Mouse (Mus musculus) effector memory CD4-positive, alpha-beta T cell, adult 7 months (primary cell): ENCODE results near the gene Tmub1. TPM values are rescaled to one million over a fixed set of nuclear protein-coding genes. Genes with fewer than 3 reads are reported as not detected.

Experiments
- polyA plus RNA-seq: library from polyadenylated mRNA; unstranded; fragments of 100-300 nt; shearing (Covaris generic); gene quantifications from one replicate; pipeline ENCODE4 v1.2.1, GENCODE M21; 2017

Tmub1 gene
- 53.9 TPM for polyA plus RNA-seq

DNA sequence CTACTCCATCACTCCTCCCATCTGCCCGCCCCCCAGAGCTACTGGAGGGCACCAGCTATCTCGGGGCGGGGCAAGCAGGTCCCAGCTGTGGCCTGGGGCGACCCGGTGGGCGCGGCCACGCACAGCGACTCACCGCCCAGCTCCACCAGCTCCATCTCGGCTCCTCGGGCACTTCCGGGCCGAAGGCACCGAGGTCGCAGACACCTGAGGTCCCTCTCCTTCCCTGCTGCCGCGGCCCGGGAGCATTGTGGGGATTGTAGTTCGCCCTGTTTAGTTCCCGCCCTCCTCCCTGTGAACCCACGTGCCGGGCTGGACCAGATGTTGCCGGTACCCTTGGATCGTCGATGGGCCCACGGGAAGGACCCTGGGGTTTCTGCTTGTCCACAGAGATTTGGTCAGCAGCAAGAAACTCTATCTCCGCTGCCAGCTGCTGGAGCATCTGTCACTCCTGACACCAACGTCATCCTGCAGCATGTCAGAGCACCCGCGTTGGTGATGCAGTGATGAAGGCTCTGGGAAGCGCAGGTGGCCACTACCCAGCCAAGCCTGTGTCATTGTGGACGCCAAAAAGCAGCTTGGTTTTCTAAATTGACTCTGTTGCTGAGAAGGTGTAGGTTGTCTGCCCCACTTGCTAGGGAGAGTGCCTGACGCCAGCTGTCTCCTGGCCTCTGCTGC lies at the start of gene Tmub1:
Tmub1 (minus strand) TSS at position 231 of the 675 bp plus-strand sequence.

GRCm38 (mm10) chr5:24452030-24452690 lies 4.5 kb upstream of the Tmub1 start, which contains the start of gene Agap3:
Agap3 (plus strand) TSS chr5:24452177.

DNA sequence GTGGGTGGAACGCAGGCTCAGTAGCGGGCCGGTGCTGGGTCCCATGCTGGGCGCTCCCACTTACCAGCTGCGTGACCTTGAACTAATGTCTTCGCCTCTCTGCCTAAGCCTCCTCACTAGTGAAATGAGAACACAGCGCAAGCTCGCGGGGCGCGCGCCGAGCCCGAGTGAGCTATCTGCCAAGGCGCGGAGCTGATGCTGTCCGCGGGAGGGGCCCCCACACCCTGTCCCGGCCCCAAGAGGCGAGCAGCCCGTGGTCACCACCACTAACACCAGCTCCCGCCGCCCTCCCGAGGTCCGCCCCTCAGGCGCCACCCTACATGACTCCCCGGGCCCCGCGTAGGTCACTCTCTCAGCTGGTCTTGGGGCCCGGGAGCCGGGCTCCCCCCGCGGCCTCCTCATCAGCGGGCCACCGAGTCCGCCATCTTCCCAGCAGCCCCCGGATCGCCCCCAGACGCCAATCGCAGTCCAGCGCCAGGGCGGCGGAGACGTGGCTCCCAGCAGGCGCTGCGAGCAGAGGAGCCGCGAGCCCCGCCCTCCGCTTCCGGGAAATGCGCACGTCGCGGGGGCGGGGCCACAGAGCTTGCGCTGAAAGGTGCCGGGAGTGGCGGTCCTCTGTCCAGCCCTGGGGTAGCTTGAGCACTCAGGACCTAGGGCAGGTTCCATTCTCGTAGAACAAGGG lies 2.8 kb downstream of the Tmub1 start, which contains the start of gene Fastk:
Fastk (minus strand) TSS at position 542 of the 682 bp plus-strand sequence.

GRCm38 (mm10) chr5:24423129-24424003 lies 24.3 kb downstream of the Tmub1 start, which contains the start of the genes Cdk5 and Slc4a2:
Cdk5 (minus strand) TSS chr5:24423530.
Slc4a2 (plus strand) TSS chr5:24423837.

GRCm38 (mm10) chr5:24413042-24413693 lies 34.5 kb downstream of the Tmub1 start, which contains the start of gene Asic3:
Asic3 (plus strand) TSS chr5:24413392.

Other genes with a start within 250 kb of the Tmub1 start
- not detected for gene Kcnh2, start 96.2 kb downstream of the Tmub1 start, polyA plus RNA-seq
- 0.12 TPM for gene Nos3, start 83.0 kb downstream of the Tmub1 start, polyA plus RNA-seq
- gene Atg9b, start 55.7 kb downstream of the Tmub1 start, polyA plus RNA-seq, result not detected
- 11.6 TPM for gene Abcb8, start 54.2 kb downstream of the Tmub1 start, polyA plus RNA-seq
- gene Asic3, start 34.5 kb downstream of the Tmub1 start, polyA plus RNA-seq, result not detected
- 55.1 TPM for gene Cdk5, start 24.3 kb downstream of the Tmub1 start, polyA plus RNA-seq
- 28.7 TPM for gene Slc4a2, start 24.0 kb downstream of the Tmub1 start, polyA plus RNA-seq
- 92.8 TPM for gene Fastk, start 2.6 kb downstream of the Tmub1 start, polyA plus RNA-seq
- gene Agap3, start 4.3 kb upstream of the Tmub1 start, polyA plus RNA-seq, result 85.3 TPM
- gene Gbx1, start 79.3 kb upstream of the Tmub1 start, polyA plus RNA-seq, result not detected
- not detected for gene Asb10, start 93.1 kb upstream of the Tmub1 start, polyA plus RNA-seq
- gene 4931409K22Rik, start 109.0 kb upstream of the Tmub1 start, polyA plus RNA-seq, result not detected
- 58.7 TPM for gene Abcf2, start 129.6 kb upstream of the Tmub1 start, polyA plus RNA-seq
- 24.2 TPM for gene Chpf2, start 138.9 kb upstream of the Tmub1 start, polyA plus RNA-seq
- gene Smarcd3, start 176.6 kb upstream of the Tmub1 start, polyA plus RNA-seq, result 0.83 TPM
- 103 TPM for gene Nub1, start 237.7 kb upstream of the Tmub1 start, polyA plus RNA-seq